Mouse (Mus musculus): ENCODE measurements around the gene Pagr1b. TPM values are rescaled to one million over a fixed set of nuclear protein-coding genes. Genes with fewer than 3 reads are reported as not detected.

Gene Pagr1b
- polyA plus RNA-seq, 1 experiment from 2014 or later = 0.30 TPM

- Histone ChIP-seq H3K4me1 (replicated peaks) (peaks cover 27% of the 10 kb centered on the region), H3K4me2 (replicated peaks) (no peak overlapping the region), H3K9ac (replicated peaks) (no peak overlapping the region), H3K27ac (no peak overlapping the region), H3K9me3 (no peaks in the 10 kb centered on the region), H3K4me3 (replicated peaks) (no peak overlapping the region), H3K36me3 (peaks cover 38% of the 10 kb centered on the region), H3K27me3 (no peaks in the 10 kb centered on the region)
- 98% methylated on average over 2 of the region's 2 CpGs for WGBS
- ATAC-seq = no peak
Observed at GRCm38 (mm10) chr7:127011051-127011450, 5.2 kb downstream of the Pagr1b start.

- no peaks in the 10 kb centered on the region for H3K27me3 ChIP-seq
- 86% methylated on average over 17 of the region's 17 CpGs for WGBS
- H3K4me1 ChIP-seq (replicated peaks) = peaks cover 11% of the 10 kb centered on the region
- no peak overlapping the region; the same call in 1 of the 2 replicates for H3K9ac ChIP-seq (replicated peaks)
- H3K9me3 ChIP-seq = no peaks in the 10 kb centered on the region
- no peak overlapping the region for H3K4me2 ChIP-seq (replicated peaks)
- 0 out of 2 replicates have a peak overlapping the region, but pooled peaks have one; percentile 41 for H3K27ac ChIP-seq
- ATAC-seq = no peak
- no peak overlapping the region for H3K4me3 ChIP-seq (replicated peaks)
- H3K36me3 ChIP-seq = peaks cover 26% of the 10 kb centered on the region
Observed at GRCm38 (mm10) chr7:127009307-127010085, 6.8 kb downstream of the Pagr1b start.

GRCm38 (mm10) chr7:127008239-127009019, 7.9 kb downstream of the Pagr1b start:
- H3K9ac ChIP-seq (replicated peaks) = no peak overlapping the region; the same call in 1 of the 2 replicates
- H3K36me3 ChIP-seq = peaks cover 16% of the 10 kb centered on the region
- no peaks in the 10 kb centered on the region for H3K9me3 ChIP-seq
- H3K27ac ChIP-seq = peak overlapping the region; percentile 41
- 67% methylated on average over 9 of the region's 9 CpGs for WGBS
- ATAC-seq = peak; percentile 56; the same call in 1 of the 2 replicates
- no peak overlapping the region for H3K4me2 ChIP-seq (replicated peaks)
- no peaks in the 10 kb centered on the region for H3K27me3 ChIP-seq
- H3K4me3 ChIP-seq (replicated peaks) = no peak overlapping the region
- peaks cover 3% of the 10 kb centered on the region; the same call in 1 of the 2 replicates for H3K4me1 ChIP-seq (replicated peaks)

DNA sequence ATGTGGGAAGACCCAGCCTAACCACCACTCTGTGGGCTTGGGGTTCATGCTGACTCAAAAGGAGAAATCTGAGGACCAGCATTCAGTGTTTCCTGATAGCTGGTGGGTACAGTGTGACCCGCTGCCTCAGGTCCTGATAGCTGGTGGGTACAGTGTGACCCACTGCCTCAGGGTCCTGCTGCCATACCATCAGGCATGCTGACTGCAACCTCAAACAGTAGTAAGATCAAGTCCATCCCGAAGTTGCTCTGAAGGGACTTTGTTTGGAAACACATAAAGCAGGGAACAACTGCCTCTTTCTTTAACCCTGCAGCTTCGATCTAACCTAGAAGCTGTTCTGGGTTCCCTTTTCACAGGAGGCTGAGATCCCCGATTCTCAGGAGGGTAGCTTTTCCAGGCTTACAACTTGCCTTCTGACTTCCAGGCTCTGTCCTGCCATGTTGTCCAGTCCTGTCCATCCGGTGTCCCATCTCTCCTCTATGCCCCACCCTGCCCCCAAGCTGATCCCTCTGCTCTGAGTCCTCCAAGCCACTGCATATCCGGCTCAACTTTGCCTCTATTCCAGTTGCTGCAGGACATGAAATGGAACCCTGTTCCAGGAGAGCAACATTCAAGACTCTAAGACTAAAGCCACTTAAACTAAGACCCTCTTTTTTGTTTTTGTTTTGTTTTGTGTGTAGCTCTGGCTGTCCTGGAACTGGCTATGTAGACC, 8.8 kb downstream of the Pagr1b start:
- H3K9me3 ChIP-seq = no peaks in the 10 kb centered on the region
- H3K27ac ChIP-seq = no peak overlapping the region
- no peak for ATAC-seq
- H3K9ac ChIP-seq (replicated peaks) = no peak overlapping the region
- no peaks in the 10 kb centered on the region; the same call in 1 of the 2 replicates for H3K4me1 ChIP-seq (replicated peaks)
- peaks cover 8% of the 10 kb centered on the region; the same call in 1 of the 2 replicates for H3K36me3 ChIP-seq
- no peaks in the 10 kb centered on the region for H3K27me3 ChIP-seq
- no peak overlapping the region for H3K4me3 ChIP-seq (replicated peaks)
- WGBS = 94% methylated on average over 6 of the region's 6 CpGs
- no peak overlapping the region for H3K4me2 ChIP-seq (replicated peaks)

DNA sequence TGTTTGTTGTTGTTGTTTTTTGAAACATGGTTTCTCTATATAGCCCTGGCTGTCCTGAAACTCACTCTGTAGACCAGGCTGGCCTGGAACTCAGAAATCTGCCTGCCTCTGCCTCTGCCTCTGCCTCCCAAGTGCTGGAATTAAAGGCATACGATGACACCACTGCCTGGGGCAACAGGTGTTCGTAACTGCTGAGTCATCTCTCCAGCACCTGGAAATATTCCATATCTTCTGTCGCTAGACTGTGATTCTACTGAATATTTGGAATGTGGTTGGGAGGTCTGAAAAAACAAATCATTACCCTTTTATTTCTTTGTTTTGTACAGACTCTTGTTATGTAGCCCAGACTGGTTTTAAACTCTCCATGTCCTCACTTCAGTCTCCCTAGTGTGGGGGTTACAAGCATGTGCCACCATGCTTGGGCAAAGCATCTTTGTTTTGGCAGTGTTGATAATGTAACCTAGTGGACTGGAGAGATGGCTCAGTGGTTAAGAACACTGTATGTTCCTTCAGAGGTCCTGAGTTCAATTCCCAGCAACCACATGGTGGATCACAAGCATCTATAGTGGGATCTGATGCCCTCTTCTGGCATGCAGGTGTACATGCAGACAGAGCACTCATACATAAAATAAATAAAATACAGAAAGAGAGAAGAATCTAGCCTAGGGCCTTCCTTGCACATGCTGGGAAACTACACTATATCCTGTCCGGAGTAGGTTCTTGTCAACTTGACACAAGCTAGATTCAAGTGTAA, 12.0 kb downstream of the Pagr1b start:
- Histone ChIP-seq H3K4me1 (replicated peaks) (no peaks in the 10 kb centered on the region; the same call in 1 of the 2 replicates), H3K9me3 (no peaks in the 10 kb centered on the region), H3K27me3 (no peaks in the 10 kb centered on the region), H3K9ac (replicated peaks) (no peak overlapping the region), H3K4me3 (replicated peaks) (no peak overlapping the region), H3K27ac (no peak overlapping the region), H3K4me2 (replicated peaks) (no peak overlapping the region), H3K36me3 (no peaks in the 10 kb centered on the region)
- ATAC-seq = no peak
- WGBS = 91% methylated on average over 4 of the region's 4 CpGs

DNA sequence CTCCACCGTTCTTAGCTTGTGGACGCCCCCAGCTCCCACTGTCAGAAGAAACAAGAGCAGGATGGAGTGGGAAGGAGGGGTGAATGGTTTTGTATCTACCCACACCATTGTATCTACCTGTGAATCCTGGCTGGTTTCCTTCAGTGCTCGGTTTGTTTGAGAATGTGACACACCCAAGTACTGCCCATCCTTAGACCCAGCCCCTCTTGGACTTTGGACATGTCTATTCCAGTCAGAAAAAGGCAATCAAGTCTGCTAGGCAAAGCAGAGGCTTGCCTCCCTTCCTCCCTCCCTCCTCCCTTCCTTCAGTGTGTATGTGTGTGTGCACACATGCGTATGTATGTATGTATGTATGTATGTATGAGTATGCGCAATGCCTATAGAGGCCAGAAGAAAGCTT, 12.7 kb downstream of the Pagr1b start:
- no peak for ATAC-seq
- Histone ChIP-seq H3K4me1 (replicated peaks) (no peaks in the 10 kb centered on the region; the same call in 1 of the 2 replicates), H3K36me3 (no peaks in the 10 kb centered on the region), H3K9ac (replicated peaks) (no peak overlapping the region), H3K27me3 (no peaks in the 10 kb centered on the region), H3K4me3 (replicated peaks) (no peak overlapping the region), H3K9me3 (no peaks in the 10 kb centered on the region), H3K27ac (no peak overlapping the region), H3K4me2 (replicated peaks) (no peak overlapping the region)
- 93% methylated on average over 5 of the region's 5 CpGs for WGBS

GRCm38 (mm10) chr7:126999568-126999967, 16.7 kb downstream of the Pagr1b start:
- Histone ChIP-seq H3K36me3 (no peaks in the 10 kb centered on the region), H3K4me1 (replicated peaks) (no peaks in the 10 kb centered on the region), H3K27ac (no peak overlapping the region), H3K9me3 (no peaks in the 10 kb centered on the region), H3K9ac (replicated peaks) (no peak overlapping the region), H3K4me2 (replicated peaks) (no peak overlapping the region), H3K4me3 (replicated peaks) (no peak overlapping the region), H3K27me3 (no peaks in the 10 kb centered on the region)
- 91% methylated on average over 10 of the region's 10 CpGs for WGBS
- no peak for ATAC-seq

- H3K36me3 ChIP-seq = no peaks in the 10 kb centered on the region
- H3K4me2 ChIP-seq (replicated peaks) = no peak overlapping the region
- 80% methylated on average over 4 of the region's 4 CpGs for WGBS
- no peaks in the 10 kb centered on the region for H3K27me3 ChIP-seq
- ATAC-seq = no peak
- H3K27ac ChIP-seq = no peak overlapping the region
- H3K9me3 ChIP-seq = no peaks in the 10 kb centered on the region
- no peaks in the 10 kb centered on the region for H3K4me1 ChIP-seq (replicated peaks)
- H3K4me3 ChIP-seq (replicated peaks) = no peak overlapping the region
- no peak overlapping the region for H3K9ac ChIP-seq (replicated peaks)
Observed at GRCm38 (mm10) chr7:126996449-126996848, 19.8 kb downstream of the Pagr1b start.

GRCm38 (mm10) chr7:126988816-126989215, 27.5 kb downstream of the Pagr1b start:
- no peak overlapping the region for H3K4me2 ChIP-seq (replicated peaks)
- no peaks in the 10 kb centered on the region for H3K27me3 ChIP-seq
- 71% methylated on average over 8 of the region's 8 CpGs for WGBS
- no peak overlapping the region for H3K27ac ChIP-seq
- H3K4me3 ChIP-seq (replicated peaks) = no peak overlapping the region
- H3K4me1 ChIP-seq (replicated peaks) = no peaks in the 10 kb centered on the region
- no peaks in the 10 kb centered on the region for H3K9me3 ChIP-seq
- H3K36me3 ChIP-seq = no peaks in the 10 kb centered on the region
- no peak for ATAC-seq
- no peak overlapping the region for H3K9ac ChIP-seq (replicated peaks)

GRCm38 (mm10) chr7:126986319-126986718, 30.0 kb downstream of the Pagr1b start:
- no peak overlapping the region for H3K4me3 ChIP-seq (replicated peaks)
- peaks cover 3% of the 10 kb centered on the region; the same call in 1 of the 2 replicates for H3K36me3 ChIP-seq
- no peaks in the 10 kb centered on the region for H3K9me3 ChIP-seq
- no peaks in the 10 kb centered on the region for H3K4me1 ChIP-seq (replicated peaks)
- no peak overlapping the region for H3K27ac ChIP-seq
- no peak overlapping the region for H3K9ac ChIP-seq (replicated peaks)
- no peak overlapping the region for H3K4me2 ChIP-seq (replicated peaks)
- no peaks in the 10 kb centered on the region for H3K27me3 ChIP-seq
- WGBS = 51% methylated on average over 9 of the region's 9 CpGs
- no peak for ATAC-seq

DNA sequence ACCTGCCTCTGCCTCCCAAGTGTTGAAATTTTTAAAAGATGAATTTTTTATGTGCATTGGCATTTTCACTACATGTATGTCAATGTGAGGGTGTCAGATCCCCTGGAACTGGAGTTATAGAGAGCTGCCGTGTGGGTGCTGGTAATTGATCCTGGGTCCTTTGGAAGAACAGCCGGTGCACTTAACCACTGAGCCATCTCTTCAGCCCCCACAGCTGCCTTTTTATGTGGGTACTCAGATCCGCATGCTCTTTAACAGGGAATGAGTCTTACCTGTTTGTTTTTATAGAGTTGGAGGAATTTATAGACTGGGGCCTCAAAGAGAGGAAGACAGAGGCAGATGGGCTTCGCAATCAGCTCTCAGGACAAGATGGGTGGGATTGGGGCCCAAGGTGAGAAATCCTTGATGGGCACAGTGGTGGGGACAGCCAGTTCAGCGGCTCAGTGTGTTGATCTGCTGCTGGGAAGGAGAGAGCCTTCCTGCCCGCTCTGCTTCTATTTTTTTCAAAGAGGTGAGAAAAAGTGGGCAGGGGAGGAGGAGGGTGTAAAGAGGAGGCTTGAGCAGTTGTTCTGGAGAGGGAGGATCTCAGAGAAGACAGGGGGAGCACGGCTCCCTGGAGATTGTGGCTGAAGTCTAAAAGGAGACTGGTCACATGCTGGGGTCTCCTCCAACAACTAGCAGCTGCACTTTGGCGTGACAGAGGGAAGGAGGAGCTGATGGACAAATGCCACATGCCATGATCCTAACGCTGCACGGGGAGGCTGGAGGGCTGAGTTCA, 31.4 kb downstream of the Pagr1b start:
- H3K4me1 ChIP-seq (replicated peaks) = no peaks in the 10 kb centered on the region
- 71% methylated on average over 10 of the region's 10 CpGs for WGBS

More for the DNA sequence above, 31.4 kb downstream of the Pagr1b start:
- Histone ChIP-seq H3K4me2 (replicated peaks) (no peak overlapping the region), H3K27ac (no peak overlapping the region), H3K9me3 (no peaks in the 10 kb centered on the region), H3K4me3 (replicated peaks) (no peak overlapping the region), H3K36me3 (peaks cover 16% of the 10 kb centered on the region), H3K9ac (replicated peaks) (no peak overlapping the region), H3K27me3 (no peaks in the 10 kb centered on the region)
- ATAC-seq = no peak

Measured in midbrain, embryonic 13.5 days (tissue).